ENCODE assay signal across 16 mouse cellular contexts in genomic region chr6:28559419-28559818, GRCm38 (mm10).
"Had no signal": no experiment of that assay in that cellular context is flagged by ENCODE, and none has a peak within 500 bp of the region (broad histone marks: within the 10 kb centered on the region; RNA-seq: fewer than 3 reads in every experiment).

No protein-coding gene starts in this region.

- DNase-seq: retina, postnatal 1 day; right cerebral cortex, adult 18-20 months; right cerebral cortex, postnatal 14 days; right cerebral cortex, postnatal 25 days; right cerebral cortex, postnatal 4 days; thymus, adult 18-20 months; thymus, adult 2 months; thymus, postnatal 14 days; thymus, postnatal 25 days; thymus, postnatal 36 days; thymus, postnatal 4 days had no signal

- H3K4me2 ChIP-seq: neural tube, embryonic 12.5 days; neural tube, embryonic 13.5 days; neural tube, embryonic 15.5 days; stomach, embryonic 15.5 days had no signal

- H3K4me1 ChIP-seq: stomach, embryonic 15.5 days had no signal

- H3K9ac ChIP-seq: neural tube, embryonic 12.5 days; neural tube, embryonic 13.5 days; neural tube, embryonic 15.5 days; stomach, embryonic 15.5 days had no signal

- H3K4me3 ChIP-seq: neural tube, embryonic 12.5 days; neural tube, embryonic 13.5 days; neural tube, embryonic 15.5 days; stomach, embryonic 15.5 days had no signal

- H3K36me3 ChIP-seq: neural tube, embryonic 12.5 days; neural tube, embryonic 13.5 days; neural tube, embryonic 15.5 days; stomach, embryonic 15.5 days had no signal

- H3K27ac ChIP-seq: neural tube, embryonic 12.5 days; neural tube, embryonic 13.5 days; neural tube, embryonic 15.5 days; stomach, embryonic 15.5 days; stomach, postnatal 0 days had no signal

- H3K27me3 ChIP-seq: neural tube, embryonic 12.5 days; neural tube, embryonic 13.5 days; neural tube, embryonic 15.5 days; stomach, embryonic 15.5 days had no signal

- H3K9me3 ChIP-seq: neural tube, embryonic 12.5 days; neural tube, embryonic 13.5 days; neural tube, embryonic 15.5 days; stomach, embryonic 15.5 days had no signal
